Mouse (Mus musculus) kidney, adult 2 months (tissue): ENCODE results near the gene Tpsb2.

Source experiments
- CTCF ChIP-seq: fragments of 200-500 bp; conservative IDR thresholded peaks from 2 replicates; pipeline ENCODE4 v1.5.1; 2011; ENCODE audit warnings: low read depth, mild to moderate bottlenecking, control low read depth, low read length, moderate library complexity, mixed read lengths; ENCODE audit not compliant: insufficient read depth, insufficient read length
- POLR2A ChIP-seq: fragments of 200-500 bp; IDR thresholded peaks from one replicate; pipeline ENCODE4 v1.6.1; 2011; ENCODE audit warnings: low read depth, low read length, control low read depth

DNA sequence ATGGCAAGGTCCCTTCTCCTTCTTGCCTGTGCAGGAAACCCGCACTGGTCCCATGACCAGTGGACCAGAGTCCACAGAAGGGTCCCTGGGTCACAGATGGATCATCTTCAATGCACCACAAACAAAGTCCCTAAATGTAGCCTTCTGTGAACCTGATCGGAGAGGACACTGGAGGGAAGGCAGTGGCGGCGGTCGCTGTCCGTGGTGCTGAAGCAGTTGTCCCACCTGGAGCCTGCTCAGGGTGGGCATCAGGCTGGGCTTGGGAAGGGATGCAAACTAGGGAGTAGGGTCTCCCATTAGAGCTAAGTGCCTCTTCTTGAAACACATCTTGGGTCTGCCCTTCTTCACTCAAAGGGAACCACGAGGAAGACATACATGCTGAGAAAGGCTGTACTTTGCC, 34.3 kb downstream of the Tpsb2 start:
- TF ChIP-seq POLR2A (no peak), CTCF (no peak)
